Comparison of ENCODE assay signal across 24 mouse cellular contexts in genomic region chrX:19288171-19288570, GRCm38 (mm10).
"Had no signal": no experiment of that assay in that cellular context is flagged by ENCODE, and none has a peak within 500 bp of the region (broad histone marks: within the 10 kb centered on the region; RNA-seq: fewer than 3 reads in every experiment).

No protein-coding gene starts in this region.

- H3K4me3 ChIP-seq: gastrocnemius, adult 2 months; heart, embryonic 10.5 days; heart, embryonic 12.5 days; hindbrain, embryonic 10.5 days; hindbrain, embryonic 12.5 days; intestine, embryonic 15.5 days; layer of hippocampus, adult 2 months; left cerebral cortex, adult 2 months; limb, embryonic 10.5 days; limb, embryonic 12.5 days; liver, embryonic 13.5 days; liver, embryonic 15.5 days had no signal

- H3K9me3 ChIP-seq: heart, embryonic 10.5 days; hindbrain, embryonic 10.5 days; hindbrain, embryonic 12.5 days; intestine, embryonic 15.5 days; limb, embryonic 10.5 days; limb, embryonic 12.5 days; liver, embryonic 13.5 days; liver, embryonic 15.5 days had no signal

- H3K27ac ChIP-seq: gastrocnemius, adult 2 months; heart, embryonic 10.5 days; hindbrain, embryonic 10.5 days; hindbrain, embryonic 12.5 days; hindbrain, embryonic 14.5 days; intestine, embryonic 15.5 days; kidney, postnatal 0 days; layer of hippocampus, adult 2 months; left cerebral cortex, adult 2 months; limb, embryonic 10.5 days; limb, embryonic 12.5 days; liver, embryonic 13.5 days; liver, embryonic 15.5 days had no signal

- H3K27me3 ChIP-seq: heart, embryonic 12.5 days; hindbrain, embryonic 12.5 days; intestine, embryonic 15.5 days; limb, embryonic 12.5 days; liver, embryonic 13.5 days; liver, embryonic 15.5 days had no signal

- H3K9ac ChIP-seq: heart, embryonic 12.5 days; hindbrain, embryonic 12.5 days; hindbrain, embryonic 14.5 days; intestine, embryonic 15.5 days; limb, embryonic 12.5 days; liver, embryonic 13.5 days; liver, embryonic 15.5 days; liver, postnatal 0 days had no signal

- ATAC-seq: hindbrain, embryonic 16.5 days; inflammation-experienced regulatory T-cells, adult 6 months; intestine, embryonic 15.5 days; intestine, postnatal 0 days; liver, postnatal 0 days had no signal

- H3K36me3 ChIP-seq: heart, embryonic 10.5 days; heart, embryonic 12.5 days; hindbrain, embryonic 10.5 days; hindbrain, embryonic 12.5 days; intestine, embryonic 15.5 days; limb, embryonic 10.5 days; limb, embryonic 12.5 days; liver, embryonic 13.5 days; liver, embryonic 15.5 days had no signal

- H3K4me2 ChIP-seq: heart, embryonic 12.5 days; hindbrain, embryonic 12.5 days; hindbrain, embryonic 14.5 days; intestine, embryonic 15.5 days; limb, embryonic 12.5 days; liver, embryonic 13.5 days; liver, embryonic 15.5 days had no signal

- DNase-seq: gastrocnemius, adult 2 months; gastrocnemius, postnatal 10 days; gastrocnemius, postnatal 25 days; heart, adult 18-20 months; heart, postnatal 10 days; heart, postnatal 4 days; liver; liver, embryonic 13.5 days; liver, postnatal 0 days had no signal

- H3K4me1 ChIP-seq: heart, embryonic 10.5 days; heart, embryonic 12.5 days; hindbrain, embryonic 10.5 days; hindbrain, embryonic 12.5 days; intestine, embryonic 15.5 days; limb, embryonic 10.5 days; limb, embryonic 12.5 days; liver, embryonic 13.5 days; liver, embryonic 15.5 days had no signal
